Mouse (Mus musculus) C2C12 (cell line): Measurements from ENCODE around the gene Bicc1. TPM values are rescaled to one million over a fixed set of nuclear protein-coding genes. Genes with fewer than 3 reads are reported as not detected.
A peak's percentile ranks its signal among the peaks of the same experiment; 100 is the strongest.

Experiments used
- H3K27me3 ChIP-seq: one replicate; pipeline ENCODE4 v1.6.1; 2011; ENCODE audit not compliant: control insufficient read depth, insufficient read depth, insufficient read length
- H3K36me3 ChIP-seq: one replicate; pipeline ENCODE4 v1.6.1; 2011; ENCODE audit not compliant: control insufficient read depth, insufficient read depth
- H3K4me3 ChIP-seq: one replicate; pipeline ENCODE4 v1.5.1; 2011; ENCODE audit warnings: mild to moderate bottlenecking, control low read depth; ENCODE audit not compliant: poor library complexity, insufficient read depth, severe bottlenecking
- H3K79me2 ChIP-seq: one replicate; pipeline ENCODE4 v1.6.1; 2011; ENCODE audit not compliant: control insufficient read depth, insufficient read depth
- H3K79me3 ChIP-seq: one replicate; pipeline ENCODE4 v1.6.1; 2011; ENCODE audit warnings: low read depth, control low read depth
- H3ac ChIP-seq: one replicate; pipeline ENCODE3; 2011; ENCODE audit warnings: low read depth; ENCODE audit not compliant: control insufficient read depth, insufficient read length
- CEBPB ChIP-seq: IDR thresholded peaks from one replicate; pipeline ENCODE4 v1.6.1; 2011; ENCODE audit warnings: low read depth, mild to moderate bottlenecking, control low read depth, moderate library complexity
- CTCF ChIP-seq: IDR thresholded peaks from one replicate; pipeline ENCODE4 v1.5.1; 2011; ENCODE audit not compliant: control insufficient read depth, insufficient read depth, insufficient read length
- FOSL1 ChIP-seq: IDR thresholded peaks from one replicate; pipeline ENCODE4 v1.8.0; 2011; ENCODE audit warnings: mild to moderate bottlenecking, low read length; ENCODE audit not compliant: poor library complexity, insufficient read depth, severe bottlenecking
- MAX ChIP-seq: IDR thresholded peaks from one replicate; pipeline ENCODE4 v1.6.1; 2011; ENCODE audit warnings: mild to moderate bottlenecking, control low read depth
- MYOD1 ChIP-seq: IDR thresholded peaks from one replicate; pipeline ENCODE4 v1.6.1; 2011; ENCODE audit warnings: low read depth; ENCODE audit not compliant: control insufficient read depth, insufficient read length
- MYOG ChIP-seq: IDR thresholded peaks from one replicate; pipeline ENCODE4 v1.6.1; 2011; ENCODE audit not compliant: control insufficient read depth, insufficient read length; ENCODE audit errors: extremely low read depth
- USF1 ChIP-seq: IDR thresholded peaks from one replicate; pipeline ENCODE4 v1.6.1; 2011; ENCODE audit warnings: low read depth, mild to moderate bottlenecking, control low read depth, moderate library complexity
- polyA plus RNA-seq: library from polyadenylated mRNA; unstranded; fragments of >200 nt; fragmentation: generic; extraction: Trizol; gene quantifications from one replicate; pipeline ENCODE4 v1.2.1, GENCODE M21; 2012; ENCODE audit warnings: missing spikeins

The Bicc1 gene
- polyA plus RNA-seq, 1 experiment = 4.0 TPM

DNA sequence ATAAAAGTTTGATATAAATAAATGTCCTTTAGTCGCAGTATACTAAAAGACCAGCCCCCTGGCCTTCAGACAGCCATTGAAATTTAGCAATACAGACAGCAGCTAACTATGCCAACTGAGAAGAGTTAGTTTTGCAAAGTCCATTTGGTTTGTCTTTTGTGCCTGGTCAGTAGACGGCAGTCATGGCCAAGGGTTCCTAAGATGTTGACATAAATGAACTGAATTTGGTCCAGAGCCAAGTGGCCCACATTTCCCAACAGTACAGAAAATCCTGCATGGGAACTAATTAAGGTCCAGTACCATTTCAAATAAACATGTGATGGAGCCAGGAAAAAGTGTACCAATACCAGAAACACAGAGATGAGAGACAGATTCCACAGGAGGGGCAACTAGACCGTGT is 235.2 kb downstream of the Bicc1 start:
- TF ChIP-seq FOSL1 (no peak), MYOD1 (no peak), CTCF (no peak), USF1 (no peak), CEBPB (no peak), MAX (no peak), MYOG (no peak)
- H3K79me2 ChIP-seq = no peaks in the 10 kb centered on the region

DNA sequence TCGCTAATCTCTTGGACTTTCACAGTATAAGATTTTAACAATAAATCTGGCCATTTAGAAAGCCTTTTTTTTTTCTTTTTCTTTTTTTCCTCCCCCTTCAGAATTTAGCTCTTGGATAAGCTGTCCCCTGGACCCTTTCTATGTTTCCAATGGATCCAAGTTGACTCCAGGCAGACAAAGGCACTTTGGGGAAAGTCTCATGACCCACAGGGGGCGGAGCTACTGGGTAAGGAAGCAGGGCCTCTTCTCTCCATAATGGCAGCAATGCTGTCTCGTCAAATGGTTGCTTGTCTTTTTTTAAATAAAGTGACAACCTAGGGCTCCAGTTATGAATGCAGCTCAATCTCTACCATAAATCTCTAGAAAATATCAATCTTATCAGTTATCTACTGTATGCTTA is 235.6 kb downstream of the Bicc1 start:
- H3K79me3 ChIP-seq = no peaks in the 10 kb centered on the region
- H3K4me3 ChIP-seq = no peak overlapping the region
- no peaks in the 10 kb centered on the region for H3K27me3 ChIP-seq
- H3K36me3 ChIP-seq = no peaks in the 10 kb centered on the region
- TF ChIP-seq MYOD1 (no peak), CTCF (no peak), MAX (no peak), FOSL1 (no peak), CEBPB (no peak), USF1 (no peak), MYOG (no peak)
- H3ac ChIP-seq = no peak overlapping the region
- H3K79me2 ChIP-seq = no peaks in the 10 kb centered on the region

More for the DNA sequence above, 235.2 kb downstream of the Bicc1 start:
- Histone ChIP-seq H3K4me3 (no peak overlapping the region), H3K27me3 (no peaks in the 10 kb centered on the region), H3ac (no peak overlapping the region), H3K79me3 (no peaks in the 10 kb centered on the region), H3K36me3 (no peaks in the 10 kb centered on the region)

DNA sequence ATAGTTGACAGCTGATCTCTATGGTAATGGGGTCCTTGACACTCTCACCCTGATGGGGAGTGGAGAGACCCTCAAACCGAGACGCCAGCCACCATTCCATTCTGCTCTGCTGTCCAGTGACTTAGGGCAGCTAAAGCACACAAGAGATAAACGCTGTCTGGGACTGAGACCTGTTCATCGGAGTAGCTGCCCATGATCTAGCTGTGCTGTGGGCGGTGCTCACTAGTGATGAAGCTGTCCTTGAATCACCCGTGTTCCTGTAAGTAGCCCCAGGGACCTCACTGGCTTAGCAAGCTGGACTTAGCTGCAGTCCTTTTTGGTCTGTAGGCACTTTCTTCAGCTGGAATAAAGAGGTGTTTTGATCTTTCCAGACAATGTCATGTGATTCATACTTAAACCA is 238.0 kb downstream of the Bicc1 start:
- no peak for TF ChIP-seq CTCF
- no peak for TF ChIP-seq MAX
- no peak for TF ChIP-seq USF1
- TF ChIP-seq MYOG = no peak
- TF ChIP-seq FOSL1 = no peak
- no peak for TF ChIP-seq MYOD1
- no peak for TF ChIP-seq CEBPB
- H3K79me3 ChIP-seq = no peaks in the 10 kb centered on the region
- H3K79me2 ChIP-seq = no peaks in the 10 kb centered on the region
- no peak overlapping the region for H3ac ChIP-seq
- H3K27me3 ChIP-seq = no peaks in the 10 kb centered on the region
- no peak overlapping the region for H3K4me3 ChIP-seq
- H3K36me3 ChIP-seq = no peaks in the 10 kb centered on the region

DNA sequence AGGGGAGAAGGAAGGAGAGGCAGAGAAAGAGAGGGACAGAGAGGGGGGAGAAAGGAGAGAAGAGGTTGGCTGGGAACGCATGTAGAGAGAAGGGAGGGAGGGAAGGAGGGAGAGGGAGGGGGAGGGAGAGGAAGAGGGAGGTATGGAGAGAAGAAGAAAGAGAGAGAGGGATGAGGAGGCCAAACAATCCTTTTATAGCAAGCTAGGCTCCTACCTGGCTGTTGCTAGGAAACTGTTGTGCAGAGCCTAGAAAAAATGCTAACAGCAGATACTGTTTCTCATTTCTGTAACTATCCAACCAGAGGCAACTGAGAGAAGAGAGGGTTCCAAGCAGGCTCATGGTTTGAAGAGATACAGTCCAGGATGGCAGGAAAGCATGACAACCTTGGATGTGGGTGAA is 239.6 kb downstream of the Bicc1 start:
- no peak overlapping the region for H3K4me3 ChIP-seq

GRCm38 (mm10) chr10:70919031-70919663 is 240.4 kb downstream of the Bicc1 start:
- Histone ChIP-seq H3K27me3 (no peaks in the 10 kb centered on the region), H3K4me3 (no peak overlapping the region), H3ac (no peak overlapping the region), H3K79me2 (no peaks in the 10 kb centered on the region), H3K79me3 (no peaks in the 10 kb centered on the region), H3K36me3 (no peaks in the 10 kb centered on the region)
- no peak for TF ChIP-seq CTCF
- no peak for TF ChIP-seq USF1
- TF ChIP-seq MAX = no peak
- TF ChIP-seq CEBPB = no peak
- no peak for TF ChIP-seq MYOD1
- no peak for TF ChIP-seq MYOG
- no peak for TF ChIP-seq FOSL1

More for the DNA sequence above, 239.6 kb downstream of the Bicc1 start:
- no peaks in the 10 kb centered on the region for H3K79me2 ChIP-seq
- H3ac ChIP-seq = no peak overlapping the region
- no peaks in the 10 kb centered on the region for H3K79me3 ChIP-seq
- TF ChIP-seq USF1 (no peak), CTCF (no peak), MYOD1 (no peak), FOSL1 (no peak), MYOG (no peak), CEBPB (no peak), MAX (no peak)
- H3K27me3 ChIP-seq = no peaks in the 10 kb centered on the region
- H3K36me3 ChIP-seq = no peaks in the 10 kb centered on the region

DNA sequence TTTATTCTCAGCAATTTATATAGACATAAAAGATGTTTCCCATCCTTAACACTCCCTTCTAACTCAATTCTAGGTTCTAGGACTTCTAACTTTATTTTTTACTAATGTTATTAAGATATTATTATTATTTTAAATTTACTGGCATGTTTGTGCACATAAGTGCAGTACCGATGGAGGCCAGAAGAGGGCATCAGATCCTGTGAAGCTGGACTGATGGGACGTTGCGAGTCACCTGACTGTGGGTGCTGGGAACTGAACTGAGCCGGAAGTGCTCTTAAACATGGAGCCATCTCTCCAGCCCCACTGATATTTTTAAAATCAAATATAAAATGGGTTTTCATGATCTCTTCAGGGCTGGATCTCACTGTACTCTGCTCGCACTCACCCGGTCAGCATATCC is 242.8 kb downstream of the Bicc1 start:
- Histone ChIP-seq H3K79me3 (no peaks in the 10 kb centered on the region), H3K36me3 (no peaks in the 10 kb centered on the region), H3K27me3 (no peaks in the 10 kb centered on the region), H3ac (no peak overlapping the region), H3K4me3 (no peak overlapping the region), H3K79me2 (no peaks in the 10 kb centered on the region)
- no peak for TF ChIP-seq MAX
- no peak for TF ChIP-seq FOSL1
- no peak for TF ChIP-seq MYOG
- peak; percentile 8 for TF ChIP-seq USF1
